Mouse (Mus musculus) lung, adult 2 months (tissue): ENCODE measurements around the gene Wsb1.

Experiments used
- CTCF ChIP-seq: fragments of 200-500 bp; IDR thresholded peaks from 2 replicates; pipeline ENCODE4 v1.5.1; 2011; ENCODE audit warnings: mild to moderate bottlenecking, low read length, control low read depth; ENCODE audit not compliant: insufficient read depth
- POLR2A ChIP-seq: fragments of 200-500 bp; IDR thresholded peaks from 2 replicates; pipeline ENCODE4 v1.6.1; 2011; ENCODE audit warnings: low read depth, mild to moderate bottlenecking, control low read depth, low read length, borderline replicate concordance; ENCODE audit errors: extremely low read depth

GRCm38 (mm10) chr11:79254391-79255098 lies at the start of gene Wsb1:
- no peak for TF ChIP-seq CTCF
- TF ChIP-seq POLR2A = peak; percentile 98
